Mouse (Mus musculus) pancreas, adult 10 weeks (tissue): ENCODE results near the gene Olfr1023. TPM values are rescaled to one million over a fixed set of nuclear protein-coding genes. Genes with fewer than 3 reads are reported as not detected.

Experiments used
- polyA plus RNA-seq: library from polyadenylated mRNA; stranded (reverse); fragments of 350-450 nt; fragmentation: Illumina TruSeq; extraction: RNeasy Lipid Tissue Mini Kit (QIAGEN cat#74804); gene quantifications from one replicate; pipeline ENCODE4 v1.2.3, GENCODE M21; 2015; ENCODE audit warnings: low read depth, low replicate concordance; ENCODE audit not compliant: insufficient read depth

The Olfr1023 gene
- polyA plus RNA-seq = not detected

GRCm38 (mm10) chr2:85885340-85885739 lies at the start of gene Olfr1023:
TSS of gene Olfr1023 (plus strand) at chr2:85885640.

GRCm38 (mm10) chr2:85845383-85845782 lies 40.1 kb upstream of the Olfr1023 start, which contains the start of gene Olfr1019:
TSS of gene Olfr1019 (minus strand) at chr2:85845483.

GRCm38 (mm10) chr2:85846730-85847129 lies 38.7 kb upstream of the Olfr1023 start, which contains the start of gene Olfr1020:
TSS of gene Olfr1020 (plus strand) at chr2:85847030.

GRCm38 (mm10) chr2:85868294-85868693 lies 17.1 kb upstream of the Olfr1023 start, which contains the start of gene Olfr1022:
TSS of gene Olfr1022 (plus strand) at chr2:85868594.

GRCm38 (mm10) chr2:85904952-85905351 lies 19.5 kb downstream of the Olfr1023 start, which contains the start of gene Olfr1024:
TSS of gene Olfr1024 (minus strand) at chr2:85905052.

GRCm38 (mm10) chr2:85914893-85915292 lies 29.5 kb downstream of the Olfr1023 start, which contains the start of gene Olfr1025-ps1:
TSS of gene Olfr1025-ps1 (plus strand) at chr2:85915193.

GRCm38 (mm10) chr2:85921258-85921657 lies 35.8 kb downstream of the Olfr1023 start, which contains the start of gene Olfr1026:
TSS of gene Olfr1026 (plus strand) at chr2:85921558.

Other genes with a start within 250 kb of the Olfr1023 start
- gene Olfr1002, start 234.9 kb upstream of the Olfr1023 start, polyA plus RNA-seq = not detected
- gene Olfr154, start 221.2 kb upstream of the Olfr1023 start, polyA plus RNA-seq = not detected
- not detected for gene Olfr1006, start 206.9 kb upstream of the Olfr1023 start, polyA plus RNA-seq
- gene Olfr1008, start 196.2 kb upstream of the Olfr1023 start, polyA plus RNA-seq = not detected
- gene Olfr1009, start 170.2 kb upstream of the Olfr1023 start, polyA plus RNA-seq = not detected
- not detected for gene Olfr1012, start 122.9 kb upstream of the Olfr1023 start, polyA plus RNA-seq
- not detected for gene Olfr1013, start 118.5 kb upstream of the Olfr1023 start, polyA plus RNA-seq
- gene Olfr1014, start 112.9 kb upstream of the Olfr1023 start, polyA plus RNA-seq = not detected
- gene Olfr1015, start 103.6 kb upstream of the Olfr1023 start, polyA plus RNA-seq = not detected
- not detected for gene Olfr1016, start 83.1 kb upstream of the Olfr1023 start, polyA plus RNA-seq
- not detected for gene Olfr1018, start 67.2 kb upstream of the Olfr1023 start, polyA plus RNA-seq
- gene Olfr1019, start 40.2 kb upstream of the Olfr1023 start, polyA plus RNA-seq = not detected
- not detected for gene Olfr1020, start 38.6 kb upstream of the Olfr1023 start, polyA plus RNA-seq
- gene Olfr1022, start 17.0 kb upstream of the Olfr1023 start, polyA plus RNA-seq = not detected
- gene Olfr1024, start 19.4 kb downstream of the Olfr1023 start, polyA plus RNA-seq = not detected
- not detected for gene Olfr1025-ps1, start 29.6 kb downstream of the Olfr1023 start, polyA plus RNA-seq
- not detected for gene Olfr1026, start 35.9 kb downstream of the Olfr1023 start, polyA plus RNA-seq
- not detected for gene Olfr1028, start 64.8 kb downstream of the Olfr1023 start, polyA plus RNA-seq
- not detected for gene Olfr1029, start 88.3 kb downstream of the Olfr1023 start, polyA plus RNA-seq
- gene Olfr1030, start 93.6 kb downstream of the Olfr1023 start, polyA plus RNA-seq = not detected
- not detected for gene Olfr1031, start 104.7 kb downstream of the Olfr1023 start, polyA plus RNA-seq
- not detected for gene Olfr1032, start 119.9 kb downstream of the Olfr1023 start, polyA plus RNA-seq
- 0.72 TPM for gene Olfr1033, start 135.0 kb downstream of the Olfr1023 start, polyA plus RNA-seq
- gene Olfr1034, start 160.2 kb downstream of the Olfr1023 start, polyA plus RNA-seq = 0.17 TPM
- gene Olfr1036, start 188.4 kb downstream of the Olfr1023 start, polyA plus RNA-seq = not detected
- not detected for gene Olfr1037, start 201.7 kb downstream of the Olfr1023 start, polyA plus RNA-seq